Mouse (Mus musculus) MEL (cell line): ENCODE results near the gene Krt78.

Source experiments
- CTCF ChIP-seq, 3 experiments: IDR thresholded peaks in 2 of 3; conservative IDR thresholded peaks in 1 of 3; 2 replicates each; pipeline ENCODE4 v1.5.1; 2011 to 2012; ENCODE audit warnings: low read length in 3 of 3, low read depth in 2 of 3, mild to moderate bottlenecking in 2 of 3, improper control_type of control experiment in 1 of 3, inconsistent platforms in 1 of 3, mixed read lengths in 1 of 3, moderate library complexity in 1 of 3; ENCODE audit not compliant: control insufficient read depth in 1 of 3, insufficient read depth in 1 of 3, poor library complexity in 1 of 3, severe bottlenecking in 1 of 3
- POLR2A ChIP-seq, 2 experiments: IDR thresholded peaks; 2 replicates each; pipeline ENCODE4 v1.6.1; 2011 to 2012; ENCODE audit warnings: low read length in 2 of 2, mild to moderate bottlenecking in 2 of 2, control low read depth in 1 of 2, improper control_type of control experiment in 1 of 2, low read depth in 1 of 2, moderate library complexity in 1 of 2; ENCODE audit not compliant: control insufficient read depth in 1 of 2, insufficient read depth in 1 of 2, poor library complexity in 1 of 2
- POLR2AphosphoS5 ChIP-seq: IDR thresholded peaks from 2 replicates; pipeline ENCODE4 v1.6.1; 2012; ENCODE audit warnings: low read depth, borderline replicate concordance, mild to moderate bottlenecking, inconsistent platforms, low read length, moderate library complexity, mixed read lengths

GRCm38 (mm10) chr15:101988714-101989113 lies 34.6 kb upstream of the Krt78 start:
- TF ChIP-seq POLR2AphosphoS5 = no peak
- no peak for TF ChIP-seq POLR2A (IDR thresholded peaks at IDR 0.05; ENCODE audit: control insufficient read depth in 1 of 2, insufficient read depth in 1 of 2, low read depth in 1 of 2, low read length in 2 of 2, poor library complexity in 1 of 2)
- peak; percentile 46 to 59 (median 57) for TF ChIP-seq CTCF (IDR thresholded peaks at IDR 0.05 in 2 of 3, conservative IDR thresholded peaks at IDR 0.05 in 1 of 3; ENCODE audit: control insufficient read depth in 1 of 3, insufficient read depth in 1 of 3, low read depth in 2 of 3, low read length in 3 of 3, poor library complexity in 1 of 3, severe bottlenecking in 1 of 3)
